Mouse (Mus musculus): ENCODE data around the gene Tcp11. TPM values are rescaled to one million over a fixed set of nuclear protein-coding genes. Genes with fewer than 3 reads are reported as not detected.

Gene Tcp11
- polyA plus RNA-seq, 1 experiment from 2014 or later = 1.8 TPM

- peak overlapping the region; percentile 32 for H3K4me3 ChIP-seq (replicated peaks; ENCODE audit: low read length)
- H3K4me1 ChIP-seq (replicated peaks; ENCODE audit: control insufficient read depth, insufficient read depth, low read length) = peaks cover 45% of the 10 kb centered on the region
- ATAC-seq = no peak
- H3K27me3 ChIP-seq (replicated peaks; ENCODE audit: control insufficient read depth, insufficient read depth, low read length) = no peaks in the 10 kb centered on the region
- WGBS = 48% methylated on average over 13 of the region's 13 CpGs
- peak overlapping the region; percentile 48 for H3K4me2 ChIP-seq (ENCODE audit: low read length)
- H3K27ac ChIP-seq (ENCODE audit: low read length) = peak overlapping the region; percentile 35
- peak overlapping the region; percentile 54 for H3K9ac ChIP-seq (replicated peaks; ENCODE audit: low read depth, low read length)
- H3K9me3 ChIP-seq (ENCODE audit: control insufficient read depth, low read length) = no peaks in the 10 kb centered on the region
- no peaks in the 10 kb centered on the region for H3K36me3 ChIP-seq (ENCODE audit: control insufficient read depth, insufficient read depth)
Measured at GRCm38 (mm10) chr17:28041298-28041697, 39.1 kb downstream of the Tcp11 start.

- peak overlapping the region; percentile 32 for H3K4me3 ChIP-seq (replicated peaks; ENCODE audit: low read length)
- H3K9ac ChIP-seq (replicated peaks; ENCODE audit: low read depth, low read length) = peak overlapping the region; percentile 52
- WGBS = 7% methylated on average over 16 of the region's 16 CpGs
- peak; percentile 43 for ATAC-seq
- peak overlapping the region; percentile 62; the same call in 1 of the 2 replicates for H3K27ac ChIP-seq (ENCODE audit: low read length)
- no peaks in the 10 kb centered on the region for H3K36me3 ChIP-seq (ENCODE audit: control insufficient read depth, insufficient read depth)
- no peaks in the 10 kb centered on the region for H3K9me3 ChIP-seq (ENCODE audit: control insufficient read depth, low read length)
- H3K4me2 ChIP-seq (ENCODE audit: low read length) = peak overlapping the region; percentile 48
- H3K27me3 ChIP-seq (replicated peaks; ENCODE audit: control insufficient read depth, insufficient read depth, low read length) = no peaks in the 10 kb centered on the region
- peaks cover 45% of the 10 kb centered on the region for H3K4me1 ChIP-seq (replicated peaks; ENCODE audit: control insufficient read depth, insufficient read depth, low read length)
Measured at GRCm38 (mm10) chr17:28040620-28041019, 39.8 kb downstream of the Tcp11 start.

GRCm38 (mm10) chr17:28036813-28037756, 43.4 kb downstream of the Tcp11 start:
- H3K36me3 ChIP-seq (ENCODE audit: control insufficient read depth, insufficient read depth) = no peaks in the 10 kb centered on the region
- peak; percentile 58 for ATAC-seq
- H3K4me3 ChIP-seq (replicated peaks; ENCODE audit: low read length) = no peak overlapping the region
- H3K27ac ChIP-seq (ENCODE audit: low read length) = peak overlapping the region; percentile 67
- 43% methylated on average over 14 of the region's 14 CpGs for WGBS
- no peak overlapping the region for H3K4me2 ChIP-seq (ENCODE audit: low read length)
- no peaks in the 10 kb centered on the region for H3K9me3 ChIP-seq (ENCODE audit: control insufficient read depth, low read length)
- peaks cover 49% of the 10 kb centered on the region for H3K4me1 ChIP-seq (replicated peaks; ENCODE audit: control insufficient read depth, insufficient read depth, low read length)
- no peaks in the 10 kb centered on the region for H3K27me3 ChIP-seq (replicated peaks; ENCODE audit: control insufficient read depth, insufficient read depth, low read length)
- H3K9ac ChIP-seq (replicated peaks; ENCODE audit: low read depth, low read length) = 0 out of 2 replicates have a peak overlapping the region, but pooled peaks have one; percentile 11

GRCm38 (mm10) chr17:28034986-28035385, 45.5 kb downstream of the Tcp11 start:
- Histone ChIP-seq H3K4me2 (ENCODE audit: low read length) (no peak overlapping the region), H3K36me3 (ENCODE audit: control insufficient read depth, insufficient read depth) (no peaks in the 10 kb centered on the region), H3K27me3 (replicated peaks; ENCODE audit: control insufficient read depth, insufficient read depth, low read length) (no peaks in the 10 kb centered on the region), H3K4me1 (replicated peaks; ENCODE audit: control insufficient read depth, insufficient read depth, low read length) (peaks cover 35% of the 10 kb centered on the region), H3K4me3 (replicated peaks; ENCODE audit: low read length) (no peak overlapping the region), H3K9me3 (ENCODE audit: control insufficient read depth, low read length) (no peaks in the 10 kb centered on the region), H3K27ac (ENCODE audit: low read length) (no peak overlapping the region), H3K9ac (replicated peaks; ENCODE audit: low read depth, low read length) (no peak overlapping the region)
- ATAC-seq = no peak
- WGBS = 67% methylated on average over 8 of the region's 8 CpGs

- Histone ChIP-seq H3K27ac (ENCODE audit: low read length) (peak overlapping the region; percentile 68), H3K9ac (replicated peaks; ENCODE audit: low read depth, low read length) (no peak overlapping the region; the same call in 1 of the 2 replicates)
Measured at GRCm38 (mm10) chr17:28033046-28033580, 47.3 kb downstream of the Tcp11 start.

GRCm38 (mm10) chr17:28032219-28032618, 48.2 kb downstream of the Tcp11 start:
- ATAC-seq = no peak

More at GRCm38 (mm10) chr17:28033046-28033580, 47.3 kb downstream of the Tcp11 start:
- Histone ChIP-seq H3K4me1 (replicated peaks; ENCODE audit: control insufficient read depth, insufficient read depth, low read length) (peaks cover 38% of the 10 kb centered on the region), H3K36me3 (ENCODE audit: control insufficient read depth, insufficient read depth) (no peaks in the 10 kb centered on the region), H3K4me2 (ENCODE audit: low read length) (no peak overlapping the region), H3K9me3 (ENCODE audit: control insufficient read depth, low read length) (no peaks in the 10 kb centered on the region), H3K27me3 (replicated peaks; ENCODE audit: control insufficient read depth, insufficient read depth, low read length) (no peaks in the 10 kb centered on the region), H3K4me3 (replicated peaks; ENCODE audit: low read length) (no peak overlapping the region)
- ATAC-seq = no peak
- WGBS = 14% methylated on average over 3 of the region's 3 CpGs

GRCm38 (mm10) chr17:28031281-28031941, 49.0 kb downstream of the Tcp11 start:
- H3K36me3 ChIP-seq (ENCODE audit: control insufficient read depth, insufficient read depth) = no peaks in the 10 kb centered on the region
- H3K9me3 ChIP-seq (ENCODE audit: control insufficient read depth, low read length) = no peaks in the 10 kb centered on the region
- 72% methylated on average over 9 of the region's 9 CpGs for WGBS
- no peaks in the 10 kb centered on the region for H3K27me3 ChIP-seq (replicated peaks; ENCODE audit: control insufficient read depth, insufficient read depth, low read length)
- H3K4me2 ChIP-seq (ENCODE audit: low read length) = no peak overlapping the region
- ATAC-seq = no peak
- H3K9ac ChIP-seq (replicated peaks; ENCODE audit: low read depth, low read length) = no peak overlapping the region
- no peak overlapping the region for H3K4me3 ChIP-seq (replicated peaks; ENCODE audit: low read length)
- H3K4me1 ChIP-seq (replicated peaks; ENCODE audit: control insufficient read depth, insufficient read depth, low read length) = peaks cover 30% of the 10 kb centered on the region
- H3K27ac ChIP-seq (ENCODE audit: low read length) = no peak overlapping the region

More at GRCm38 (mm10) chr17:28032219-28032618, 48.2 kb downstream of the Tcp11 start:
- peak overlapping the region; percentile 68 for H3K27ac ChIP-seq (ENCODE audit: low read length)
- peaks cover 33% of the 10 kb centered on the region for H3K4me1 ChIP-seq (replicated peaks; ENCODE audit: control insufficient read depth, insufficient read depth, low read length)
- no peak overlapping the region for H3K4me2 ChIP-seq (ENCODE audit: low read length)
- H3K27me3 ChIP-seq (replicated peaks; ENCODE audit: control insufficient read depth, insufficient read depth, low read length) = no peaks in the 10 kb centered on the region
- peak overlapping the region; percentile 19; the same call in 1 of the 2 replicates for H3K9ac ChIP-seq (replicated peaks; ENCODE audit: low read depth, low read length)
- 35% methylated on average over 10 of the region's 10 CpGs for WGBS
- no peaks in the 10 kb centered on the region for H3K9me3 ChIP-seq (ENCODE audit: control insufficient read depth, low read length)
- no peak overlapping the region for H3K4me3 ChIP-seq (replicated peaks; ENCODE audit: low read length)
- no peaks in the 10 kb centered on the region for H3K36me3 ChIP-seq (ENCODE audit: control insufficient read depth, insufficient read depth)

GRCm38 (mm10) chr17:28030446-28030845, 50.0 kb downstream of the Tcp11 start:
- whole genome bisulfite sequencing = 89% methylated on average over 10 of the region's 10 CpGs
- Histone ChIP-seq H3K27ac (ENCODE audit: low read length) (no peak overlapping the region), H3K4me1 (replicated peaks; ENCODE audit: control insufficient read depth, insufficient read depth, low read length) (peaks cover 40% of the 10 kb centered on the region), H3K4me3 (replicated peaks; ENCODE audit: low read length) (no peak overlapping the region), H3K36me3 (ENCODE audit: control insufficient read depth, insufficient read depth) (no peaks in the 10 kb centered on the region), H3K9ac (replicated peaks; ENCODE audit: low read depth, low read length) (no peak overlapping the region), H3K4me2 (ENCODE audit: low read length) (no peak overlapping the region), H3K27me3 (replicated peaks; ENCODE audit: control insufficient read depth, insufficient read depth, low read length) (no peaks in the 10 kb centered on the region), H3K9me3 (ENCODE audit: control insufficient read depth, low read length) (no peaks in the 10 kb centered on the region)
- ATAC-seq = no peak

GRCm38 (mm10) chr17:28029308-28029707, 51.1 kb downstream of the Tcp11 start:
- H3K36me3 ChIP-seq (ENCODE audit: control insufficient read depth, insufficient read depth) = no peaks in the 10 kb centered on the region
- ATAC-seq = no peak
- no peak overlapping the region for H3K4me2 ChIP-seq (ENCODE audit: low read length)
- no peak overlapping the region for H3K27ac ChIP-seq (ENCODE audit: low read length)
- no peak overlapping the region for H3K4me3 ChIP-seq (replicated peaks; ENCODE audit: low read length)
- H3K9me3 ChIP-seq (ENCODE audit: control insufficient read depth, low read length) = no peaks in the 10 kb centered on the region
- 73% methylated on average over 2 of the region's 2 CpGs for WGBS
- H3K9ac ChIP-seq (replicated peaks; ENCODE audit: low read depth, low read length) = no peak overlapping the region
- peaks cover 46% of the 10 kb centered on the region for H3K4me1 ChIP-seq (replicated peaks; ENCODE audit: control insufficient read depth, insufficient read depth, low read length)
- H3K27me3 ChIP-seq (replicated peaks; ENCODE audit: control insufficient read depth, insufficient read depth, low read length) = no peaks in the 10 kb centered on the region

Measured in forebrain, embryonic 16.5 days (tissue).